Mouse (Mus musculus): ENCODE measurements at regions not wholly inside any gene's neighbourhood (a gene's known extent, or its start where the extent isn't known, plus 50 kb on each side); places are given as distances from the start of the nearest gene placed in this dataset.

DNA sequence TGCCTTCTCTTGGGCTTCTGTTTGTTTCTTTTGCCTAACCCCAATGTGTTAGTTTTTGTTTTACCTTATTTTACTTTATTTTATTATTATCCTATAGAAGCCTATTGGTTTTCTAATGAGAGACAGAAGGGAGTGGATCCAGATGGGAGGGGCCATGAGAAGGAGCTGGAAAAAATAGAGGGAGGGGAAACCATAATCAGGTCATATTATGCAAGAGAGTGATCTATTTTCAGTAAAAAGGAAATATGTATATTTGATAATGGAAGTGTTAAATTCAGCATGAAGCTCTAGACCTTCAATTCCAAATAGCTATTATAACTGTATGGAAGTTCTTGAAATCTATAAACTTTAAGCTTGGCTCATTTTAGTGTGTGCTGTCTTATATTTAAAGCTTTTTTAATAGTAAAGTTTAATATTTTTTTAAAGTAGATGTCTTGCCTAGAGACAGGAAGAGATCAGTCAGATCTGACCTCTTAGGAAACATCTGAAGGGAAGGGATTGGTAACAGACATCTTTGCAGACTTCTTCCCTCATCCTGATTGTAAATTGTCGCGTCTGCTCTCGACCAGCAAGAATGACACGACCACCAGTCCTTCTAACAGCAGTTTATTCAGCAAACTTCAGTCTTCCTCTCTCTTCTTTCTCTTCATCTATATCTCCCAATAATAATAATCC is 87.8 kb upstream of the Supt20 start:
- no peak for DNase-seq

DNA sequence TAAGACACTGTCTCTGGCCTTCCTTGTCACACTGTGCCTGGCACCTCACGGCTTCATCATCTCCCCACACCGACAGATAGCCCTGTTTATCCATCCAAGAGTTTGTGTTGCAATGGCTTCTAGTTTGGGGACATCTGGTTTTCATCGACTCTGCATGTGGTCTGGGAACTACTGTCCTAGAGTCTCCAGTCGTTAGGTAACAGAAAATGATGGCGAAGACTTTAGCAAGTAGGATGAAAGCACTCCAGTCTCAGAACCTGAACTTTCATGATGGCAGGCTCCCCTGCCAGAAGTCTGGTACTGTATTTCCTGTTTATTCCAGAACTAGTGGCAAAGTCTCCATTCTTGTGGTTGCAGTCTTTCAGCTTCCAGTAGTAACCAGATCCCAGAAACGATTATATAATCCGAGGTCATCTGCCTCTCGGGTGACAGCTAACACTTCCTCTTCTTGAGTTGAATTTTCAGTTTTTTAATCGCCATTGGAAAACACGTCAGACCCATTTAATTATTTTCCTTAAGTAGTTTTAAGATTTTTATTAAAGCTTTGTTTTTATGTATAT is 81.1 kb upstream of the Supt20 start:
- DNase-seq, result no peak

DNA sequence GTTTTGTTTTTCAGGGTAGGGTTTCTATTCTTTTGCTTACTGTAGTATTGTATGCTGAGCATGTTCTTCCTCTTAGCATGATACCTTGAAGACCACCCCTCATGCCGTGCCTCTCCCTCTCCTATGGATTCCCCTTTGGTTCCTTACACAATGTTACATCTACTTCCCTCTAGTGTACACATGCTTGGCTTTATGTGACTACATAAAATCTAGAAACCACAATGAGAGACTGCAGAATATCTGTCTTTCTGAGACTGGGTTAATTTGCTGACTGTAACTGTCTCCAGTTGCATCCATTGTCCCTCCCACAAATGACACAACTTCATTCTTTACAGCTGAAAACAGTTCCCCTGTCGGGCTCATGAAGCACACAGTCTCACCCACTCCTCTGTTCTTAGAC is 78.8 kb upstream of the Supt20 start:
- no peak for DNase-seq

DNA sequence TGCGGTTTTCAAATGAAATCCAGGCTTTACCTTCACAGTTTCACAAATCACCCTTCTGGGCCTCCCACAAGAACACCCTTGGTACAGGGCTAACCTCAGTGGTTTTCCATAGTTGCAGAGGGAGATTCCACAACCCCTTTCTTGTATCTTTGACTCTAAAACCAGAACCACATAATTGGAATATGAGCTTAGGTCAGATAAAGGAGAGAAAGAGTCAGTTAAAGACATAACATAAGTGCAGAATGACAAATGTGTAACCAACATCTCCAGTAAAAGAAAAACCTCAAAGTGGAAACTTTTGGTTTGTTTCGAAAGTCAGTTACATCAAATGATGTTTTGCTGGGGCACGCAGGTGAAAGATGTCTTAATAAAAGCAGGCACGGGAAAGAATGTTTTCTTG is 75.3 kb upstream of the Supt20 start:
- DNase-seq, result no peak

DNA sequence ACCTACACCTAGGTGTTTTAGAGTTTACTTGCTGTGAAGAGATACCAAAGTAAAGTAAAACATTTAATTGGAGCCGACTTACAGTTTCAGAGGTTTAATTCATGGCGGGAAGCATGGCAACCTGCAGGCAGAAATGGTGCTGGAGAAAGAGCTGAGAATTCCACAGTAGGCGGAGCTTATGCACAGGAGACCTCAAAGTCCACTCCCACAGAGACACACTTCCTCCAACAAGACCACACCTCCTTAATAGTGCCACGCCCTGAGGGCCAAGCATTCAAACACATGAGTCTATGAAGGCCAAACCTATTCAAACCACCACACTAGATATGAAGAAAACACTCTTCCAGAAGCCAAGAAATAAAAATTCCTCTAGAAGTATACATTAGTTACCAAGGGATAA is 74.3 kb upstream of the Supt20 start:
- no peak for DNase-seq

DNA sequence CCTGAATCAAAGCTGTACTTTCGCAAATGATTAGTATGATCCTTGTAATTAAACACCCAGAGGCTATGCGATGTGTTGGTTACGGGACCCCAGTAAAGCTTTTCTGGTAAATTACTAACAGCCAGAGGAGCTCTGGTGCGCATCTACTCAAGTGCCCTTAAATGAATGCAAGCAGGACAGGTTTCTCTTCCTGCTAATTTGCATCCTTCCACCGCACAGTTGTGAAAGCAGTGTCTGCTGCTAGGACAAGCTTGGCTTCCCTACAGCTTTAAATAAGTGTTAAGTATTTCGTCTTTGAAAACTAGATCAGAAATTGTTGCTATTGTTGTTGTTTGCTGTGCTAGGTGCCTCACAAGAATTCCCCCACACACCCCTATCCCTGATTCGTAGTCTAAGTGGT is 62.4 kb upstream of the Supt20 start:
- DNase-seq, result no peak

DNA sequence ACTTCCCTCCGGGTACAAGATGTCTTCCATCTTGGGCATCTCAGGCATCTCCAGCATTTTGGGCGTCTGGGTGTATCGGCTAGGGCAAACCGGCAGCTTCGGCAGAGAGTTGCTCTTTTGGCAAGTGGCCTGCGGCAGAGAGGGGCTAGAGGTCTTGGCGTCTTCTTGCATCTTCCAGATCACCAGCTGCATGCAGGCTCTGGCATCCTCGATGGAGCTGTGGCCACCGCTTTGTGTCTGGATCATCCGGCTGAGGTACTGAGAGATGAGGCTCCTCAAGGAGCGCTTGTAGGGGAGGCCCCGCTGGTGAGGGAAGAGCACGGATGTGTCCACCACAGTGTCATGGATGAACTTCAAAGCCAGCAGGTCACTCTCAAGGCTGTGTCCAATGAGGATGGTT is 59.9 kb upstream of the Supt20 start:
- no peak for DNase-seq

DNA sequence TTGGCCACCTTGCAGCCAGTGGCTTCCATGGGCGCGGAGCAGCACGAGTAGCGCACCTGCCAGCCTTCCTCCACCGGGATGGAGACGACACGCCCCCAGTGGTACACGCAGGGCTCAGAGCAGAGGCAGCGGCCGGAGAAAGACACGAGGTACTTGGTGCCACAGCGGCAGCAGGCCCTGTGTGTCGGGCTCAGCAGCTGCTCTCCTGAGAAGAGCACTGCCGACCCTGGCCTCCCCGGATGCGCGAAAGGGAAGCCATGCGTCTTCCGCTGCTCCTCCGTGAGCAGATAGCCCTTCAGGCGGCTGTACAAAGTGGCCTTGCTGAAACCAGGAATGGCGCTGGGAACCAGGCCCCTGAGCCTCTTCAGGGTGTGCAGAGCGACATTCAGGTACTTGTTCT is 59.2 kb upstream of the Supt20 start:
- DNase-seq, result no peak

DNA sequence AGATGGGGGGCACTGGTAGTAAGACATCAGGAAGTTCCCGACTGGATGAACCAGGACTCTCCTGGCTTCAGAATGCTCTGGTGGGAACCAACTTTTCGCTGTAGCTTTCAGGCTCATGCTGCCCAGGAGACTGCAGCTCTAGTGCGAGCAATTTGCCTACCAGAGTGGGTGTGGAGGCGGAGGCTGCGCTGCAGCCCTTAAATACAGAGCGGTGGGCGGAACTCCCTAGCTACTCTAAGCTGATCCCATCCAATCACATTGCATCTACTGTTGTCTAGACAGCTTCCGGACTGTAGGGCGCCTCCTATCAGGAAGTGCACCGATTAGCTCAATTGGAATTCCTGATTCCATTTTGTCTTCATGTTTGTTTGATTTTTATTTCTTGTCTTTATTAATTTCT is 58.2 kb upstream of the Supt20 start:
- DNase-seq, result no peak
